Mouse (Mus musculus): ENCODE data around the gene Unc93b1.

DNA sequence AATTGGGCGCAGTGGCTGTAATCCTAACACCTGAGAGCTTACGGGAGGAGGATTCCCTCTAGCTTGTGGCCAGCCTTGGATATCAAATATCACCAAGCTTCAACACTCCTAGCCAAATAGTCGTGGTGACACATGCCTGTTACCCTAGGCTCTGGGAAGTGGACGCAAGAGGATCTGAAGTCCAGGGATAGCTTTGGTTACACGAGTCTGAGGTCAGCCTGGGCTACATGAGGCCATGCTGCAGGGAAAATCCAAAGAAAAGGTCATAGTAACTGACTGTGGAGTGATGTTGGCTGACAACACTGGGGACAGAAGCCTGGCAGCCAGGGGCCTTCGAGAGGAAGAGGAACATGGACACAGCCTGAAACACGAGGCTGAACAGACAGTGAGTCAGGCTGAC is 61.1 kb downstream of the Unc93b1 start:
- no peak for TF ChIP-seq CTCF (IDR thresholded peaks at IDR 0.05; ENCODE audit: extremely low read depth, insufficient read length, insufficient replicate concordance, low read depth, low read length)
- no peak for TF ChIP-seq POLR2A (IDR thresholded peaks at IDR 0.05; ENCODE audit: low read depth, low read length)
